Mouse (Mus musculus): ENCODE data around the gene Slc30a9. TPM values are rescaled to one million over a fixed set of nuclear protein-coding genes. Genes with fewer than 3 reads are reported as not detected.

The Slc30a9 gene
- polyA plus RNA-seq, 1 experiment: 108 TPM

- Histone ChIP-seq H3K4me1 (ENCODE audit: control insufficient read depth, insufficient read depth, low read length) (no peaks in the 10 kb centered on the region), H3K4me3 (ENCODE audit: insufficient read depth, low read length) (no peak overlapping the region), H3K27ac (ENCODE audit: insufficient read depth, low read length) (no peak overlapping the region)
- TF ChIP-seq POLR2A (IDR thresholded peaks at IDR 0.05; ENCODE audit: low read depth, low read length): no peak
- TF ChIP-seq CTCF (IDR thresholded peaks at IDR 0.05; ENCODE audit: borderline replicate concordance, insufficient read depth, low read length): no peak
These were observed 97.6 kb downstream of the Slc30a9 start for GRCm38 (mm10) chr5:67404380-67404779.

GRCm38 (mm10) chr5:67404919-67405318 is 98.2 kb downstream of the Slc30a9 start:
- no peak overlapping the region for H3K4me3 ChIP-seq (ENCODE audit: insufficient read depth, low read length)
- no peak overlapping the region for H3K27ac ChIP-seq (ENCODE audit: insufficient read depth, low read length)
- H3K4me1 ChIP-seq (ENCODE audit: control insufficient read depth, insufficient read depth, low read length): no peaks in the 10 kb centered on the region
- TF ChIP-seq POLR2A (IDR thresholded peaks at IDR 0.05; ENCODE audit: low read depth, low read length): no peak
- TF ChIP-seq CTCF (IDR thresholded peaks at IDR 0.05; ENCODE audit: borderline replicate concordance, insufficient read depth, low read length): no peak

Other genes with a start within 250 kb of the Slc30a9 start
- not detected in 2 replicates for gene Phox2b, start 207.7 kb upstream of the Slc30a9 start, polyA plus RNA-seq (2011; ENCODE audit: insufficient read length, low read depth, missing spikeins)
- 125 and 141 TPM in 2 replicates for gene Tmem33, start 46.4 kb upstream of the Slc30a9 start, polyA plus RNA-seq (2011; ENCODE audit: insufficient read length, low read depth, missing spikeins)
- gene Bend4, start 121.4 kb downstream of the Slc30a9 start, polyA plus RNA-seq (2011; ENCODE audit: insufficient read length, low read depth, missing spikeins): 0.92 and 0.93 TPM in 2 replicates

Measured in embryonic fibroblast, embryonic 13.5 days (primary cell).